Mouse (Mus musculus): ENCODE measurements around the gene Hoxb9. TPM values are rescaled to one million over a fixed set of nuclear protein-coding genes. Genes with fewer than 3 reads are reported as not detected.

Hoxb9 gene
- total RNA-seq, 1 experiment from 2014 or later, result not detected

GRCm38 (mm10) chr11:96281855-96282570, 10.8 kb downstream of the Hoxb9 start, which contains the start of gene Hoxb8:
Gene Hoxb8, plus strand, starts transcription at chr11:96281905.
- no peak for ATAC-seq (replicated peaks; ENCODE audit: insufficient number of reproducible peaks, low FRiP score, low TSS enrichment, poor library complexity, severe bottlenecking)

DNA sequence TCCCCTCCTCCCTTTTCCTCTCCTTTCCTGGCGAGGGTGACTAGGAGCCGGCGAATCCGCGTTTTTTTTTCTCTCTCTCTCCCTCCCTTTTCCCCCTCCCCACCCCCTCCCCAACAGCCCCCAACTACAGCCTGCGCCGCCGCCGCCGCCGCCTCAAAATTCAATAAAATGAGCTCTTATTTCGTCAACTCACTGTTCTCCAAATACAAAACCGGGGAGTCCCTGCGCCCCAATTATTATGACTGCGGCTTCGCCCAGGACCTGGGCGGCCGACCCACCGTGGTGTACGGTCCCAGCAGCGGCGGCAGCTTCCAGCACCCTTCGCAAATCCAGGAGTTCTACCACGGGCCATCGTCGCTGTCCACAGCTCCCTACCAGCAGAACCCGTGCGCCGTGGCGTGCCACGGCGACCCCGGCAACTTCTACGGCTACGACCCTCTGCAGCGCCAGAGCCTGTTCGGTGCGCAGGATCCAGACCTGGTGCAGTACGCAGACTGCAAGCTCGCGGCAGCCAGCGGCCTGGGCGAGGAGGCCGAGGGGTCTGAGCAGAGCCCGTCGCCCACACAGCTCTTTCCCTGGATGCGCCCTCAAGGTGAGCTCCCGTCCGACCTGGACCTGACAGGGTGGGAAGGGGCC, 11.7 kb downstream of the Hoxb9 start:
- ATAC-seq (replicated peaks; ENCODE audit: insufficient number of reproducible peaks, low FRiP score, low TSS enrichment, poor library complexity, severe bottlenecking), result no peak

GRCm38 (mm10) chr11:96284041-96284749, 12.9 kb downstream of the Hoxb9 start:
- no peak for ATAC-seq (replicated peaks; ENCODE audit: insufficient number of reproducible peaks, low FRiP score, low TSS enrichment, poor library complexity, severe bottlenecking)

- no peak for ATAC-seq (replicated peaks; ENCODE audit: insufficient number of reproducible peaks, low FRiP score, low TSS enrichment, poor library complexity, severe bottlenecking)
Observed at GRCm38 (mm10) chr11:96284774-96285734, 13.8 kb downstream of the Hoxb9 start.

DNA sequence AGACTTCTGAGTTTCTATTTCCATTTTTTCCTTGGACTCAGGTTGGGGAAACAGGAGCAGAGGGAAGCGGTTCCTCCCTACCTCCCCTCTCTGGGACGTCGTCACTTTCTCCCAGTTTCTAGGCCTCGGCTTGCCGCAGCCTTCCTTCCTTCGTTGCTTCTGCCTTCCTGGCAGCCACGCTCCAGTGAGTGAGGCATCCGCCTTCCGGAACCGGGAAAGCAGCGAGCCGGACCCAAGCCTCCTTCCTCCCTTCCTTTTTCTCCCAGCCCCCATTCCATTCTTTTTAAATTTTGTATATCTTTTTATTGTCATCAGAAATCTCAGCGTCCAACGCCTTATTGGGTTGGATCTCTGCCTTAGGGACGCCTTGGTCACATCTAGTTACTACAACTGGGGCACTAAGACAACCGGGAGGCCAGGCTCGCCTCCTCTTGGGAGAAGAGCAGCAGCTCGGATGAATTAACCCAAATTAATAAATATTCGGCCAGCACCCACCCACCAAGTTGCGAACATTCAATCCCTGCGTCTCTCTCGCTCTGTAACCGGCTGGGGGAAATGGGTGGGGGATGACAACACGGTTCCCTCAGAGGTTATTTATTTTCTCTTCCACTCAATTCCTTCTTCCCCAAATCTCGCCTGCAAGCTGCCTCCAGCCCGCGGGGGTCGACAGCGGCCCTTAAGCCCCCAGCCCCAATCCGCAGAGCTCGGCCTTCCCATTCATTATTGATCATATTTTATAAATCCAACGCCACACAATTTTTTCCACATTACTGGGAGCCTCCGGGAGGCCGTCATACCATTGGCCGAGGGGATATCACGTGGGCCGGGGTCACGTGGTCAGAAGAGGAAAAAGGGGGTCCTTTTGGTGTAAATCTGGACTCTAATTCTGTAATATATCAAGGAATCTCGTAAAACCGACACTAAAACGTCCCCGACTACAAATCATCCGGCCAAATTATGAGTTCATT, 14.8 kb downstream of the Hoxb9 start, which contains the start of gene Hoxb7:
Gene Hoxb7 (plus strand): TSS at position 853 of the 968 bp plus-strand sequence.
- ATAC-seq (replicated peaks; ENCODE audit: insufficient number of reproducible peaks, low FRiP score, low TSS enrichment, poor library complexity, severe bottlenecking), result no peak

GRCm38 (mm10) chr11:96286739-96287385, 15.6 kb downstream of the Hoxb9 start:
- no peak for ATAC-seq (replicated peaks; ENCODE audit: insufficient number of reproducible peaks, low FRiP score, low TSS enrichment, poor library complexity, severe bottlenecking)

GRCm38 (mm10) chr11:96287411-96287810, 16.2 kb downstream of the Hoxb9 start:
- no peak for ATAC-seq (replicated peaks; ENCODE audit: insufficient number of reproducible peaks, low FRiP score, low TSS enrichment, poor library complexity, severe bottlenecking)

- no peak for ATAC-seq (replicated peaks; ENCODE audit: insufficient number of reproducible peaks, low FRiP score, low TSS enrichment, poor library complexity, severe bottlenecking)
Observed at GRCm38 (mm10) chr11:96288455-96289221, 17.4 kb downstream of the Hoxb9 start.

DNA sequence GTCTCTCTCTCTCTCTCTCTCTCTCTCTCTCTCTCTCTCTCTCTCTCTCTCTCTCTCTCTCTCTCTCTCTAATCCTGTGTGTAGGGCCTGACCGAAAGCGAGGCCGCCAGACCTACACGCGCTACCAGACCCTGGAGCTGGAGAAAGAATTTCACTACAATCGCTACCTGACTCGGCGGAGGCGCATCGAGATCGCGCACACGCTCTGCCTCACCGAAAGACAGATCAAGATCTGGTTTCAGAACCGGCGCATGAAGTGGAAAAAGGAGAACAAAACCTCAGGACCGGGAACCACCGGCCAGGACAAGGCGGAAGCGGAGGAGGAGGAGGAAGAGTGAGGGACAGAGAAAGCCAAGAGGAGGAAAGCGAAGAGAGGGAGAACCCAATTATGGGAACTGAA, 18.0 kb downstream of the Hoxb9 start:
- ATAC-seq (replicated peaks; ENCODE audit: insufficient number of reproducible peaks, low FRiP score, low TSS enrichment, poor library complexity, severe bottlenecking), result no peak

DNA sequence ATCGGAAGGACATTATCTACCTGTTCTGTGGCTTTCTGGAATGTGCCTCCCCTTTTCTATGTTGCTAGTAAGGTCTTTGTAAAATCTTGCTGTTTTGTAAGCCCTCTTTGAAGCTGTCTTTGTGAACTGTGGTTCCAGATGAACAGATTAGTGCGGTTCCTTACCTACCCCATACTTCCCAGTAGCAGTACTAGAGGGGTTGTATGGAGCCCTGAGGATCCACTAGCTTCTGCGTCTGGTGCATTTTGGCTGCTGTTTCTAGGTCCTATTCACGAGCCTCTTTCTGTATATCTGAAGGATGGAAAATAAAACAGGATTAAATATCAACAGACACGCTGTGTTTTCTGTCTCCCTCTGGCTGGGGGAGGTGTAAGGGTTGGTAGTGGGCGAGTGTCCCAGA, 18.6 kb downstream of the Hoxb9 start:
- ATAC-seq (replicated peaks; ENCODE audit: insufficient number of reproducible peaks, low FRiP score, low TSS enrichment, poor library complexity, severe bottlenecking), result no peak

DNA sequence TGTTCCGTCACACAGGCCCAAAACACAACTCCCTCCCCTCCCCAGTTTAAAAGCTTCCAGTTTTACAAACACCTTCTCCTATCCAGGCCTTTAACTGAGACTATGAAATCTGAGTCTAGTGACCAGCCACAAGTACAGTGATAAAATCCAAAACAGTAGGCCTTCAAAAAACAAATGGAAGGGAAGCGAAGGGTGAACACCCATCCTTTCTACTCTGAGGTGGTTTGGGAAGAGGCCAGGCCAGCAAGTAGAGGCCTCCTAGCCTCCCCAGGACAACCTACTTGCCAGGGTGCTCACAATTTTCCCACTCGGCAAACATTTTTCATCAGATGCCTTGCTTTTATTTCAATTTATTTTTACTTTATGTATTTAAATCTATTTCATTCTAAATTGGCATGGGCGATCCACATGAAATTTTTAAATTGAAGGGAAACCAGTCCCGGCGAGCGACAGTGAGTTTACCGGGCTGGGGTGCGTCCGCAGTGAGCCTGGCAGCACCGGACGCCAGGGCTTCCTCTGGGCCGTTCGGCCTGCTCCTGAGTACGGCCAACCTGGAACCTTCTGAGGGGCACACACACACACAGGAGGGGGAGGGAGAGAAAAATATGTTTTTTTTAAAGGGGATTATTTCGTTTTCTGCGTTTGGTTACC, 19.6 kb downstream of the Hoxb9 start:
- no peak for ATAC-seq (replicated peaks; ENCODE audit: insufficient number of reproducible peaks, low FRiP score, low TSS enrichment, poor library complexity, severe bottlenecking)

DNA sequence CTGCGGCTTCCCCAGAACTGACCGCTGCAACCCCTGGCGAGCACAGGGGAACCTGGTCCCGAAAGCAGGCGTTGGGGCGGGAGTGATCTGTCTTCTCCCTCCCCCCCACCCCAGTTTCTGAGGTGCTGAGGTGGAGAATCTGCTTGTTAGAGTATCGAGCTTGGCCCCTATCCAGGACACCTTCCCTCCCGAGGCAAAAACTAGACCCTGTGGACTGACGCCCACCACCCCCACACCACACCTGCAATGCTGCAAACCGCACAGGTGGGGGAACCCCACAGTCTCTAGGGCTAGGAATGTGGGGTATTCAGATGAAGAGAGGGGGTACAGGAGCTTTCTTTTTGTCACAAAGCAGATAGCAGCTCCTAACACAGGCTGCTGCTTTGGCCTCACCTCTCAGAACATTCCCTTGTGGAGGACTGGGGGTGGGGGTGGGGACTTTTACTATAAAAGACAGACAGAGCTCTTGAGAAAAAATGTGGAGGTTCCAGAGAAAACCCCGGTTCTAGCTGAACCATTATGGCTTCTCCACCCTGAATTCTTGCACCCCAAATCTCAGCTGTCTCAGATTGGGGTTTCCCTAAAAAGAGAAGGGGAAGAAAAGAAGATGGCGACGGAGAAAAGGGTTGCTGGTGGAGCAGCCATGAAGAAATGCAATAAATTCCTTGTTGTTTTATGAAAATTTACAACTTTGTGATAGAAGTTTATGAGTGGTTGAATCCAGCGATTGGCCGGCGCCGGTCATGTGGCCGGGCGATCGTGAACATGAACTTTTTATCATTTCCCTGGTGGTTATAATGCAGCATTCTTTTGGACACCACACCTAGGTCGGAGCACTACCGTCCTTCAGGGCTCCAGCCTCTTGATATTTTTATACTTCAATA, 20.7 kb downstream of the Hoxb9 start, which contains the start of gene Hoxb6:
Gene Hoxb6 (plus strand): TSS at position 796 of the 884 bp plus-strand sequence.
- ATAC-seq (replicated peaks; ENCODE audit: insufficient number of reproducible peaks, low FRiP score, low TSS enrichment, poor library complexity, severe bottlenecking), result no peak

- ATAC-seq (replicated peaks; ENCODE audit: insufficient number of reproducible peaks, low FRiP score, low TSS enrichment, poor library complexity, severe bottlenecking), result no peak
Observed at GRCm38 (mm10) chr11:96292565-96293301, 21.5 kb downstream of the Hoxb9 start.

DNA sequence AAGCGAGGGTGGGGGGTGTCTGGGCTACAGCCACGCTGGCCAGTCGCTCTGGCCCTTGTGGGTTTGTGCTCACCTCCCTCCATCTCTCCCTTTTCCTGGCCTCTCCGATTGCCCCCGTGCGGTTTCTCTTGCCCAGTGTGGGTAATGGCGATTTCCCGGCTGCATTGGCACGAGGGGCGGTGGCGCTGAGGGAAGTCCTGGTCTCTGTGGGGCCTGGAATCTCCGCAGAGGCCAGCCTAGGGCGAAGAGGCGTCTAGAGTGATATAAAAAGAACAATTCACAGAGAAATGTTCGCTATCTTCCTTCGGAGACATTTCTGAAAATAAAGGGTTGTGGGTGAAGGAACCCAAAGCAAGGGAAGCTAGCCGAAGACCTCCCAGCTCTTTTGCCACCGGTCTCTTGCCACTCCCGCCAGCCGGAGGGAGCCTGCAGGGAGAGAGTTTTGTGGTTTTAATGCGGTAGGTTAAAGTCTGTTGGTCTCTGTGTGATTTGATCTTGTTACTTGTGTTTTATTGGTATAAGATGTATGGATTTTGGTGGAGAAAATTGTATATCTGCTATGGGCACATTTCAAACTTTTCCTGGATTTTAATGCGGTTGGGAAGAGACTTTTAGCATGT, 22.2 kb downstream of the Hoxb9 start:
- no peak for ATAC-seq (replicated peaks; ENCODE audit: insufficient number of reproducible peaks, low FRiP score, low TSS enrichment, poor library complexity, severe bottlenecking)
